Mouse (Mus musculus): ENCODE data around the gene Crb2.

DNA sequence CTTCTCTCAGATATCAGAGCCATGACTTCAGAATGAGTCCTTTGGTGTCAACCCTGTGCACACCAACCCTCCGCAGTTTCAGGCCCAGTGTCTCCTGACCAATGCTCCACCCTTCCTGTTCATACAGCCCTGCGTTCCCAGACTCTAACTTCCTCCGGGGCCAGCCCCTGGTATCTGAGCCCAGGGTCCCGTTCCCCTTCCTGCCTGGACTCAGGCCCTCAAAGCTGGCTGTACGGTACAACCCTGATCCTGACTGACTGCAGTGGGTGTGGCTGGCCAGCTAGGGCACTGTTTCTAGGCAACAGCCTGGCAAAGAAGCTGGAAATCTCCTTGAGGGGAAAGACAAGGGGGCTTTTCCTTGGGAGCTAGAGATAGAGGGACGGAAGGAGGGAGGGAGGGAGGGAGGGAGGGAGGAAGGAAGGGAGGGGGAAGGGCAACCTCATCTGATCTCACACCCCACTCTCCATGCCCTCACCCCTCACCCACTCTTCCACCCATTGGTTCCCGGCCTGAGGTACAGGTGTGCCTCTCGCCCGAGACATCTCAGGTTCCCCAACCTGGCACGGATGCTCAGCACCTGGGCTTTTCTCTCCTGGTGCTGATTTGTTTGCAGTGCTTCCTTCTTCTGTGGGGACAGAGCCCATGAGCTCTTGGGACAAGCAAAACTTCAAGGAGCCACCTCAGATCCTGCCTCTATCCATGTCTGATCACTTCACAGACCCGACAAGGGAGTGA lies 9.9 kb upstream of the Crb2 start:
- TF ChIP-seq CTCF (IDR thresholded peaks at IDR 0.05; ENCODE audit: low read depth, low read length) = no peak
- TF ChIP-seq POLR2A (IDR thresholded peaks at IDR 0.05; ENCODE audit: extremely low read depth, insufficient read depth, low read length) = no peak

All from liver, adult 2 months (tissue).